Mouse (Mus musculus) inflammation-experienced regulatory T-cells, adult 6 months (primary cell): ENCODE data around the gene Aldh1a1. TPM values are rescaled to one million over a fixed set of nuclear protein-coding genes. Genes with fewer than 3 reads are reported as not detected.

Experiments
- ATAC-seq: one replicate; pipeline ENCODE4 v1.8.0; 2017
- polyA plus RNA-seq, 3 experiments: library from polyadenylated mRNA; unstranded; fragments of 100-300 nt; shearing (Covaris generic); gene quantifications; one replicate each; pipeline ENCODE4 v1.2.1; 2017

Gene Aldh1a1
- polyA plus RNA-seq, 3 experiments from 2014 or later = not detected

DNA sequence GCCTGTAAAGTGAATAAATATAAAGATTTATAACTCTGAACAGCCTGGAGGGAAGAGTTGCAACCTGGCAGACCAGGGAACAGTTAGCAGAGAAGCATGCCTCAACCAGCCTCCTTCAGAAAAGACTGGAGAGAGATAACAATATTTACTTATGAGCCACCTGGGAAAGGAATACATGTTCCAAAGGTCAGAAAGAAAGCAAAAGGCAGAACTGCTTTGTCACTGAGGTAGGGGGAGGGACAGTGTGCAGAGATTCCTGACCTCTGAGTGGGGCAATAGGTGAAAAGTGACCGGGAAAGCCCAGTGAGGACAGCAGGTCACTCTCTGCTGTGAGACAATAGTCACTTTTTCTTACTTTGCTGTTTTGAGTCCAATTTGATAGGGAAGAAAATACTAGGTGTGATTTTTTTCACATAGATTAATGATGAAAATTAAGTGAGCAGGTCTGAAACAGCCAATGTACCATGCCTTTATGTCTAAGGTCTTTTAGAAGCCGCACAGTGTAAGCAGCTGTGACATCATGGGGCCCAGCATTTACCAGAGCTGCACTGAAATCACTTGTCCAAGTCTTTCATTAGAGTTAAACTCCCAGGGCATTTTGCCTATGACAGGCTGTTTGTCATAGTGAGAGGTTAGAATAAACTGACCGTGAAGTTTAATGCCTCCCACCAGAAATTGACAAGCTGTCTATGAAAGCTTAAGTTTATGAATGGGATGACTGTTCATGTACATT, 161.8 kb downstream of the Aldh1a1 start:
- no peak for ATAC-seq

DNA sequence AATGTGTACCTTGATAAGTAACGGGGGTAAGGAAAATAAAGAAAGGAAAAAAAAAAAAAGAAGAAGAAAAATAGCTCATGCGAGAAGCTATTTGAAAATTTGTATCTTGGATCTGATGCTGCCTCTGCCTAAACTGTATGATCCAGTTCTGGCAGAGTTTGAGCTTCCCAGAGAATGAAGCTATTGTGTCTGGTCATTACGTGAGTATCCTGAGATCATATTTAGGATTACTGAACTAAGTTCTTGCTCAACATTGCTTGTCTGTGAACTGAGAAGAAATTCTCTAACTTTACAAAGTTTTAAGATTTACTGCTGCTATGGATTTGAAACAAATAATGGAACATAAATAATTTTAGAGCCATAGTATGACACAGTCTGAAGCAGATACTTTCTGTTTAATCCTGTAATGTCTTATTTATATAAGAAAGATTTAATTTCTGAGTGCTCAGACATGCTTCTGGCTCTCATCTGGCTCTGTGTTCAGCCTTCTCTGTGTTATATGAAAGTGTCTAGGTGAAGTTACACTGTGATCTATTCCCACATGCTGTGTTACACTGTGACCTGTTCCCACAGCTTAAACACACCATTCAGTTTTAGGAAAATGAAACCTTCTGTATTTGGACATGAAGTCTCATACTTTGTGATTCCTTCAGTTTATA, 185.3 kb downstream of the Aldh1a1 start:
- no peak for ATAC-seq

Other genes with a start within 250 kb of the Aldh1a1 start
- gene Anxa1, start 101.8 kb upstream of the Aldh1a1 start, polyA plus RNA-seq = 10 to 100 TPM in 1 of 3 experiments, 1 to 10 TPM in 2; 6.1 to 16.1 (median 6.9) TPM
- gene Aldh1a7, start 234.8 kb downstream of the Aldh1a1 start, polyA plus RNA-seq = not detected